Mouse (Mus musculus) gonadal fat pad, adult 2 months (tissue): ENCODE results near the gene Trpc3. TPM values are rescaled to one million over a fixed set of nuclear protein-coding genes. Genes with fewer than 3 reads are reported as not detected.
"Not testable (repeated sequence)": the region's sequence is repeated elsewhere in the genome, so short reads cannot be mapped to it uniquely, and the experiment has no call there.

Experiments used
- DNase-seq: peaks from one replicate; pipeline ENCODE4 v3.0.0-alpha.2; 2012; ENCODE audit warnings: low read depth
- polyA plus RNA-seq: library from polyadenylated mRNA; depleted of rRNA; stranded (reverse); fragments of >200 nt; gene quantifications from 2 replicates; pipeline ENCODE4 v1.2.3, GENCODE M21; 2012; rRNA removed

Gene Trpc3
- polyA plus RNA-seq, 1 experiment, result 2.3 TPM

DNA sequence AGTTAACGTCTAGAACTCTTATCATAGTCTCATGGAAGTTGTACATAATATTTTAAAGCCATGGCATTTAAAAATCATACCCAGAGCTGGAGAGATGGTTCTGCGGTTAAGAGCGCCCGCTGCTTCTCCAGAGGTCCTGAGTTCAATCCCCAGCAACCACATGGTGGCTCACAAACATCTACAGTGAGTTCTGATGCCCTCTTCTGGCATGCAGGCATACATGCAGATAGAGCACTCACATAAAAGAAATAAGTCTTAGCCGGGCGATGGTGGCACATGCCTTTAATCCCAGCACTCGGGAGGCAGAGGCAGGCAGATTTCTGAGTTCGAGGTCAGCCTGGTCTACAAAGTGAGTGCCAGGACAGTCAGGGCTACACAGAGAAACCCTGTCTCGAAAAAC is 90.2 kb downstream of the Trpc3 start:
- not testable (repeated sequence) for DNase-seq

DNA sequence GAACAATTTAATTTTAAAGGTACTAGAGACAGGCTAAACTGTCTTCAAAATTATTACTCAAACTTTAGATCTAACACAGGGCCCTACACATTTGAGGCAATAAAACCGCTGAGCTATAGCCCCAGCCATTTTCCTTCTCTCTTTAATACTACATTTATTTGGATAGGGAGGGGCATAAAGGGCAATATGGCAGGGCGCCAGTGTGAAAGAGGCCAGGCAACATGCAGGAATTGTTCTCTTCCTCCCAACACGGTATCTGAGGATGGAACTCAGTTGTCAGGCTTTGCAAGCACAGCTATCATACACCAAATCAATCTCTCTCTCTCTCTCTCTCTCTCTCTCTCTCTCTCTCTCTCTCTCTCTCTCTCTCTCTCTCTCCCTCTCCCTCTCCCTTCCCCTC is 91.2 kb downstream of the Trpc3 start:
- no peak for DNase-seq

DNA sequence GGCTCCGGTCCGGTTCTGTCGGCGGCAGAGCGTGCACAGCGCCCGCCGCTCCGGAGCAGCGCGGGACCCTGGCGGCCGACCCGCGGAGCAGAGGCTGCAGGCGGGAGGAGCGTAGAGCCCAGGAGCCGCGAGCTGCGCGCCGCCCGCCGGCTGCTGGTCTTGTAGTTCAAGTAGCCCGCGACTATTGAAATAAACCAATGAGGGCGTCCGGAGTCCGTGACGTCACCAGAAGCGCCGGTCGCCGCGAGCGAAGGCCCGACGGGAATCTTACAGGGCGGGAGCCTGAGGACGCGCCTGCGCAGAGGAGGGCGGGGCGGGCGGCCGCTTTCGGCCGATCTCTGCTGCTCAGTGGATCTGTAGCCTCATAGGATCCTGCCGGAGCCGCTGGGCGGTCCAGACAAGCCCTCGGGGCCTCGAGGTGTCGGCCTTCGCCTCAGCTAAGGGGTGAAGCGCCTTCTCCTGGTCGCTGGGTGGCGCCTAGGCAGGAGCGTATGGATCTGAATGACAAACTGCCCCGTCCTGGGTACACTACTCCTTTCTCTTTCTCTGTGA is 118.1 kb downstream of the Trpc3 start, which contains the start of gene Ccna2:
Gene Ccna2, minus strand, starts transcription at position 324 of the 552 bp plus-strand sequence.
- peak; percentile 37 for DNase-seq

DNA sequence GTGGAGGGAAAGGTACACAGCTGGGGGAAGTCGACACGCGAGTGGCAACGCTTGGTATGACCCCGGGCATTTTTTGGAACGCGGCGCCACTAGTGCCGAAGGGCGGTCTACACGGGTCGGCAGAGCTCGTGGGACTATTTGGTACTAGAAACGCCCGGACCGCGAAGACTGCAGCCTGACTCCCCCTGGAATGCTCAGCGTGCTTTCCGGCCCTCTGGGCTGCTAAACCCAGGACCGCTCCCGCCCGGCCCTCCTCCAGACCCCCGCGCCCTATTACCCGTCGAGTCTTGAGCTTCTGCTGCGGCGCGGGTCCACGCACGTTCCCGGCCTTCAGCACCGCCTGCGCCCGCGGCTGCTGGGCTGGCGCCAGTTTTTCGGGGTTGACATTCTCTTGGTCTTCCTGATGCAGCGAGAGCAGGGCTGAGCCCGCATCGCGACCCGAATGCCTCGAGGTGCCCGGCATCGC is 118.6 kb downstream of the Trpc3 start:
- no peak for DNase-seq

Other genes starting within 250 kb of the Trpc3 start
- gene Anxa5, start 214.3 kb downstream of the Trpc3 start, polyA plus RNA-seq, result 836 and 956 TPM in 2 replicates
- gene 1810062G17Rik, start 214.2 kb downstream of the Trpc3 start, polyA plus RNA-seq, result 14.1 and 15.6 TPM in 2 replicates
- 0.06 TPM in 1 of 2 replicates, not detected in the other for gene Gm11549, start 168.4 kb downstream of the Trpc3 start, polyA plus RNA-seq
- 9.9 and 15.3 TPM in 2 replicates for gene Exosc9, start 137.6 kb downstream of the Trpc3 start, polyA plus RNA-seq
- 2.4 and 2.8 TPM in 2 replicates for gene Ccna2, start 118.0 kb downstream of the Trpc3 start, polyA plus RNA-seq
- gene Bbs7, start 76.7 kb downstream of the Trpc3 start, polyA plus RNA-seq, result 2.3 and 2.7 TPM in 2 replicates
- 15.4 and 15.8 TPM in 2 replicates for gene 4932438A13Rik, start 172.9 kb upstream of the Trpc3 start, polyA plus RNA-seq